Comparison of ENCODE assay signal across 8 mouse cellular contexts in the genomic region with DNA sequence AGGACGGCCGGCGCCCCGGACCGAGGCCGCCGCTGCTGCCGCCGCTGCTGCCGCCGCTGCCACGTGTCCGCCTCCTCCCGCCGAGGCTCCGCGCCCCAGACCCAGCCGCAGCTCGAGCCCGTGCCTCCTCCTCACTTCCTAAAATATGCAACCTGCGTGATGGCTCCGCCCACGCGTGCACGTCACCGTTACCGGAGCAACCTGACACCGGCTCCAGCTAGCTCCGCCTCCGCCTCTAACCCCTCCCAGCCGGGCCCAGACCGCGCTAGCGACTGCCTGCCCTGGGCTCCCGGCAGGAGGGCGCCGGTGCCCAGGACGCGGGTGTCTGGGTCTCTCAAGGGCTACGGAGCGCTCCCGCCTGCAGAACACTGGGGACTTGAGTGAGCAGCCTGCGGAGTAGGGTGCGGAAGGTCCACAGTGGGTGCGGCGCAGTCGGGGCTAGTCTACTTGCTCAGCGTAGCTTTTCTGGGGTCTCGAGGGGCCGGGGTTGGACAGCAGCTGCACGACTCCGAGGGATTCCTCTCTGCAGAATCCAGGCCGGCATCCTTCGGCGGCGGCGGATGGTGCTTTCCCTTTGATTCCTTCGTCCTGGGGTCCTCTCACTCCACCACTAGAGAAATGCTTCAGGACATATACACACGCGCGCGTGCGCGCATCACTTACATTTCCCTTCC. TPM values are rescaled to one million over a fixed set of nuclear protein-coding genes. Genes with fewer than 3 reads are reported as not detected.
DNase-seq lines count a peak whose midpoint lies in the region; ATAC-seq lines count a peak whose summit lies in the region.

Atp1a1 (minus strand) TSS at position 135 of the 674 bp plus-strand sequence.

- DNase-seq in adipocyte (ENCODE audit: low spot score): peak; percentile 92
- peak; percentile 100 for DNase-seq in embryo, embryonic 10 days (ENCODE audit: low spot score)
- peak; percentile 95 for DNase-seq in gastrocnemius, postnatal 10 days
- DNase-seq in induced T-regulatory cell, adult 2 months (ENCODE audit: low read depth): peak; percentile 99
- DNase-seq in left cerebral cortex, adult 9 months (ENCODE audit: low spot score in 2 of 2): peak; percentile 96 to 99
- peak; percentile 99 for DNase-seq in right cerebral cortex, postnatal 14 days
- DNase-seq in urinary bladder, postnatal 36 days (ENCODE audit: low spot score in 2 of 2): peak; percentile 98 to 99

- ATAC-seq in megakaryocyte progenitor cell, adult 5-6 weeks (replicated peaks; ENCODE audit: poor library complexity): peak; percentile 86

RNA-seq across cellular contexts. Expression of gene Atp1a1, which starts in this region (rescaled TPM):
- total RNA-seq in gastrocnemius, postnatal 10 days (2021): 10 to 100 TPM; 71.2 to 86.4 TPM
- 69.5 and 75.2 TPM in 2 replicates for total RNA-seq in megakaryocyte progenitor cell, adult 5-6 weeks (2015)
- 126 and 129 TPM in 2 replicates for total RNA-seq in megakaryocyte progenitor cell, adult 5-6 weeks (2017)

Comparison
In these comparisons a context has a peak if more than half of its experiments do, and no peak if none do; other contexts are left out.
1. Peak in every context shown above with its lines: DNase-seq and ATAC-seq.